Mouse (Mus musculus) cortical plate, adult 2 months (tissue): ENCODE measurements around the gene Fam177a.
"Not testable (repeated sequence)": the region's sequence is repeated elsewhere in the genome, so short reads cannot be mapped to it uniquely, and the experiment has no call there.

ENCODE experiments used
- CTCF ChIP-seq: fragments of 200-500 bp; IDR thresholded peaks from 2 replicates; pipeline ENCODE4 v1.5.1; 2011; ENCODE audit warnings: mild to moderate bottlenecking, control low read depth, low read length; ENCODE audit not compliant: insufficient read depth; ENCODE audit errors: extremely low read depth
- POLR2A ChIP-seq: fragments of 200-500 bp; IDR thresholded peaks from 2 replicates; pipeline ENCODE4 v1.6.1; 2011; ENCODE audit warnings: mild to moderate bottlenecking, low read length, control low read depth; ENCODE audit not compliant: insufficient read depth; ENCODE audit errors: extremely low read depth

GRCm38 (mm10) chr12:55080601-55080942, 43.7 kb upstream of the Fam177a start:
- TF ChIP-seq CTCF, POLR2A: not testable (repeated sequence)
